Comparison of ENCODE assay signal across 16 mouse cellular contexts in genomic region chr19:58329305-58329704, GRCm38 (mm10).
"Had no signal": no experiment of that assay in that cellular context is flagged by ENCODE, and none has a peak within 500 bp of the region (broad histone marks: within the 10 kb centered on the region; RNA-seq: fewer than 3 reads in every experiment).

No protein-coding gene starts in this region.

- H3K36me3 ChIP-seq: limb, embryonic 15.5 days; liver, embryonic 12.5 days had no signal

- DNase-seq: kidney, adult 9 months; kidney, postnatal 36 days; layer of hippocampus, adult 9-11 months; layer of hippocampus, postnatal 36 days; lung, embryonic 14.5 days; lung, postnatal 10 days; lung, postnatal 4 days; right cerebral cortex, adult 18-20 months; right cerebral cortex, postnatal 4 days; spleen, adult 18-20 months; thymus, adult 18-20 months; thymus, postnatal 14 days had no signal

- H3K4me1 ChIP-seq: limb, embryonic 15.5 days; liver, embryonic 12.5 days had no signal

- H3K4me2 ChIP-seq: limb, embryonic 15.5 days; liver, embryonic 12.5 days; lung, embryonic 14.5 days had no signal

- H3K27me3 ChIP-seq: limb, embryonic 15.5 days; liver, embryonic 12.5 days had no signal

- H3K9ac ChIP-seq: limb, embryonic 15.5 days; liver, embryonic 12.5 days; lung, embryonic 14.5 days had no signal

- H3K9me3 ChIP-seq: limb, embryonic 15.5 days; liver, embryonic 12.5 days had no signal

- H3K4me3 ChIP-seq: limb, embryonic 15.5 days; liver, embryonic 12.5 days; myocyte had no signal

- ATAC-seq: liver, embryonic 12.5 days had no signal

- H3K27ac ChIP-seq: kidney, postnatal 0 days; limb, embryonic 15.5 days; liver, embryonic 12.5 days had no signal
